Mouse (Mus musculus) gastrocnemius, postnatal 4 days (tissue): ENCODE measurements around the gene Tspan9. TPM values are rescaled to one million over a fixed set of nuclear protein-coding genes. Genes with fewer than 3 reads are reported as not detected.

Source experiments
- DNase-seq, 2 experiments: peaks; one replicate each; pipeline ENCODE4 v3.0.0; 2021 to 2022; ENCODE audit warnings: low spot score in 2 of 2, mixed read lengths in 2 of 2
- total RNA-seq, 2 experiments: library from RNA; stranded (reverse); gene quantifications; 2 replicates each; pipeline ENCODE4 v1.2.3; 2021

Gene Tspan9
- total RNA-seq, 2 experiments from 2014 or later = 151 to 194 TPM

GRCm38 (mm10) chr6:128134196-128134924 lies 9.0 kb downstream of the Tspan9 start:
- no peak for DNase-seq

DNA sequence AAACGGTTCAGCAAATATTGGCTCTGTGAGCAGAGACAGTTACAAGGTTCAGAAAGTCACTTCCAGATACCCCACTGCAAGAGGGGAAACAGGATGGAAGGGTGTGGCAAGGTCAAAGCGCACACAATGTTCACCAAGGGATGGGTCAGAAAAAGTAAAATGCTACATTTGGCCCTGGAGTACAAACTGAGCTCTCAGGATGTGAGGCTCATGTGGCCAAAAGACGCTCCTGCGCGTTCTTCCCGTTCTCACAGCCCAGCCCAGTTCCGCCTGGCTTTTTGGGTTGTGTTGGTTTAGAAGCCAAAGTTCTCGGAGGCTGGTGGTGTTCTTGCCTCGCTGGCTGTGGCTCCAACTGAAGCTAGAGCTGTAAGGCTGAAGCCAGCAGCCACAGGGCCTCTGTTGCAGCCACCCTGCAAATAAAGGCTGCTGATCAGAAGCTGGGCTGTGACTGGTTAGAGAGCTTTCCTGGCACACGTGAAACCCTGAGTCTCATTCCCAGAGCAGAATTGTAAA lies 9.7 kb downstream of the Tspan9 start:
- DNase-seq = no peak

DNA sequence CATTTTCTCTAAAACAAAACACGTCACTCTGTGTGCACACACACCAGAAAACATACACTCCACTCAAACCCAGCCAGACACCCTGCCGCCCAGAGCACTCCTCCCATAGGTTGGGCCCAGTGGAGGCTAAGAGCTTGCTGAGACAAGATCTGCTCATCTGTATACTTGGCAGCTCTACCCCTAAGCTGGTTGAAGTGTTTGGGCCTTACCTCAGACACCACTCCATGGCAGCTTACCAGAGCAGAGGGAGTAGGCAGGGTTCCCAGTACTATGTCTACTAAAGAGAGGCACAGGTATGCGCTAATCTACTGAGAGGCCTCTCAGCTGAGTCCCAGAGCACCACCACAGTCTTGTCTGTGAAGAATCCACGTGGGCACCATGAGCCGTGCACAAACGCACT lies 10.8 kb downstream of the Tspan9 start:
- no peak for DNase-seq

- no peak for DNase-seq
Measured at GRCm38 (mm10) chr6:128131390-128131789, 12.0 kb downstream of the Tspan9 start.

DNA sequence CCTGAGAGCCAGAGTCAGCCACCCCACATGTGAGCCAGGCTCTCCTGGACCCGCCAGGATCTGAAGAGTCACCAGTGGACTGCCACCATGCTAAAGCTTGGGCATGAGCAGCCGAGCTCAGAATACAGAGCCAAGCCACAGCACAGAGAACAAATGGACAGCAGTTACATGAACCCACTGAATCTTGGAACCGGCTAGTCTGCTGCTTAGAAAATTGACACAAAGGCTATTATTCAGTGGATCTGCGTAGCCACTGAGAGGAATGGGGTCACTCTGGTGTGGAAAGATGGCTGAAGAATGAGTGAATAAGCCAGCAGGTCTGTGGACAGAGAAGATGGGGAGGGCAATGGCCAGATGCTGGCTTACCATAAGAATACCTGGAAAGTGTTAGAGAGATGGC lies 12.7 kb downstream of the Tspan9 start:
- no peak for DNase-seq

DNA sequence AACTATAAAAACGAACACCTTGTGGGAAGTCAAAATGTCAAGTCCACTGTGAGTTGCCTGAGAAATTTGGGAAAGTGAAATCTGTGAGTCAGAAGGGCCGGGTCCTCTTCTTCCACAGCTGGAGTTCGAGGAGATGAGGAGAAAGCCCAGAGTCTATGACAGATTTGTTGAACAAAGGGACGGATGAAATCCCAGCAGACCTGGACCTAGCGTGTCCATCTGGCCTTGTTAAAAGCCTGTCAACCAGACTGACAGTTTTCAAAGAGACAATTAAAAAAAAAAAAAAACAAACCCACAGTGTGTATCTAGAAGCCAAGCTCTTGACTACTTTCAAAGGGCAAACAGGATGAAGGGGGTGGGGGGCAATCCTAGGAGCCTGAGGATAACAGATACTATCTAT lies 14.0 kb downstream of the Tspan9 start:
- no peak for DNase-seq

- DNase-seq = no peak
Measured at GRCm38 (mm10) chr6:128127312-128127711, 16.1 kb downstream of the Tspan9 start.

DNA sequence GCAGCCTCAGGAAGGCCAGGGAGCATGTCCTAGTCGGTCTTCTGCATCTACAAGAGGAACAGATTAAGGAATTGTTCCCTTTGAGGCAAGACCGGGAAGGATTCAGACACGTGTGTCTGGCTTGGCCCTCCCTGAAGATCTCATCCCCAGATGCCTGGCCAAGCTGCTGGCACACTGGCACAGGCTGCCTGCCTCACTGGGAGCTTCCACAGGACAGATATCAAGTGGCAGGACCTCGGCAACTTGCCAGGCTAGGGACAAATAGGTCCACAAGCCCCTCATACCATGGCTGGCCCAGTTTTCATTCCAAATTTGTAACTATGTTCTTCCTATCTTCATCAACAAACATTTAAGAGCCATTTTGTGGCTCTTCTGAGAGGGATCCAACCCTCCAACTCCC lies 16.5 kb downstream of the Tspan9 start:
- DNase-seq = no peak

DNA sequence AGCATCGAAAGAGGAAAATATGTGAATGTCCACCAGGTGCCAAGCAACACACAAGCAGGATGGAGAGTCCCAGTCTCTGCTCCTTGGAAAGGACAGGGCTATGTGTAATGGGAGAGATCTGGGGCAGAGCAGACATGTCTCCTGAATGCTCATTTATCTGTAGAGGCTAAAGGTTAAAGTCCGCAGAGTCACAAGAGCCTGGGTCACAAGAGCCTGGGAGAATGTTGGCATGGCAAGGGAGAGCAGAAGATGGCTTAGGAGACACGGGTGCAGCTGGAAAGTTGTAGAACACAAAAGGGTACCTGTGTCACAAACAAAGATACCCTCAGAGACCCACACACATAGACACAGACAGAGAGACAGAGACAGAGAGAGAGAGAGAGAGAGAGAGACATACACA lies 17.9 kb downstream of the Tspan9 start:
- DNase-seq = no peak

GRCm38 (mm10) chr6:128124222-128124971 lies 19.0 kb downstream of the Tspan9 start:
- no peak for DNase-seq

- no peak for DNase-seq
Measured at GRCm38 (mm10) chr6:128122127-128122526, 21.3 kb downstream of the Tspan9 start.

DNA sequence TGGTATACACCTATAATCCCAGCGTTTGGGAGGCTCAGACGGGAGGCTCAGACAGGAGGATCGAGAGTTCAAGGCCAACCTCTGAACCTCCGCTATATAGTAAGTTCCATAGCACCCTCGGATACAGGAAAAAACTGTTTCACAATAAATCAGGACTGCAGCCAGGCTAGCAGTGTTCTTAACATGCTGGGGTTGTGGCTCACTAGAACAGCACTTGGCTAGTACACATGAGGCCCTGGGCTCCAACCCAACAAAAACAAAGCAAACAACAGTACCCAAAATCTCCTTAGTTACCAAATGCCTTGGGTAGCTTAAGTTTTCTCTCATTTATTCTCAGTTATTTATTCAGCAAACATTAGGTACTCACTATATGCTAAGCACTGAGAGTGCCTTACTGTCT lies 21.7 kb downstream of the Tspan9 start:
- DNase-seq = no peak

- DNase-seq = no peak
Measured at GRCm38 (mm10) chr6:128120806-128121205, 22.6 kb downstream of the Tspan9 start.

DNA sequence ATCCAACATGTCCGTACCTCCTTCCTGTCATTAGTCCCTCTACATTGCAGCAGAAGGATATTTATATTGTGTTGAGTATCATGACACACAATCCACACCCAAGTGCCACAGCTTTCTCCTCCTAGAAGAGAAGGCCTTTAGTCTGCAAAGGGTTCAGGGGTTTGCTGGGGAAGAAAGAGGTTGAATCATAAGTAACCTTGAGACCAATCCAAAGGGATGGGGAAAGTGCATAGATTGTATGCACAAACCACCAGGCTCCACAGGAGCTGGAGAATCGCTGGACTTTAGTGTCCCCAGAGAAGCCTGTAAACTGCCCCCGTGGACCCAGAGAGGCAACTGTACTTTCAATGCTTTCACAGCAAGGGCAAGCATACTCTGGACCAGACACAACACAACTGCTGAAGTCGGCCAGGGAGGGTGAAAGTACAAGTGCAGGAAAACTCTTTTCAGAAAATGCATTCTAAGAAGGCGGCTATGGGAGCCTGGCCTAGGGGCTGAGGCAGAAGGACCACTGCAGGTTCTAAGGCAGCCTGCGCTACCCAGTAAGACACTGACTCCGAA lies 24.6 kb downstream of the Tspan9 start:
- DNase-seq = no peak

DNA sequence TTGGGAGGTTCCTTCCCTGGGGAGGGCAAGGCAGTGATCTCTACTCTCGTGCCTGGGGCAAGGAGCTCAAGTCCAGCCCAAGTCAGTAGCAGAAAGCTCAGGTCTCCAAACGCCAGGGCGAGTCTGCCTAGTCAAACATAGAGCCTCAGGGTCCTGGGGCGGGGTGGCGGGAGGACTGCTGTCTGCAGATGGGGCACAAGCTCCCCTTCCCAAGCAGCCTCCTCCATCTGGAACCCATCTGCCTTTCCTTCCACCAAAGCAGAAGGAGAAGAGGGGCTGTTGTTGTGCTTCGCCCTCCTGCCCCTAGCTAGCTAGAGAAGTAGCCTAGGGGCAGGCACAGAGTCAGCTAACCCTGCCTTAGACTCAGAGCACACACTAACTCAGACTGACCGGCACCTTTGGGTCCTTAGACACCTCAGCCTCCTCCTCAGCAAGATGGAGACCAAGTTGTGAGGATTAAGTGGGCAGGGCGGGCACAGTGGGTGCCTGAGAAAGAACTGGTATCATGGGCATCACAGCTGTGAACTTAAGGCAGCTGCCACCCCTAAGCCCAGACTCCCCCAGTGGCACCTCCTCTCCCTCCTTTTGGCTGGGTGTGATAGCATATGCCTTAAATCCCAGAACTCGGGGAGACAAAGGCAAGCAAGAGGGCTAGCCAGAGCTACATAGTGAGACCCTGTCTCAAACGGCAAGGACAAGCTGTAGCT lies 26.4 kb downstream of the Tspan9 start:
- no peak for DNase-seq

- DNase-seq = no peak
Measured at GRCm38 (mm10) chr6:128116344-128116743, 27.1 kb downstream of the Tspan9 start.

DNA sequence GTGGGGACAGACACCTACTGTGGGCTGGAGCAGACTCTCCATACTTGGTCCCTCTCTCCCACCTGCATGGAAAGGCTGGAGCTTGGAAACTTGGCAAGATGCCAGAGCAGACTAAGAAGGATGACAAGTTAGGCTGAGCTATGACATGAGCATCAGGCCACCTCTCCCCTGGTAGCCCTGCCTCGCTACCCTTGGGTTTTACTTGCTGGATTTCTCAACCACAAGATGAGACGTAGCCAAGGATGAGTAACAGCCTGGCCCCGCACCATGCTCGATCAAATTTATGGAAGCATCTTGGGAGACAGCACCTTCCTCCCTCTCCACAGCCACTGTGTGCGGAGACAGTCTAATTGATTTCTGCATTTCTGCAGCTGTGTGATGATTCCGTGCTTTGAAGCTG lies 28.3 kb downstream of the Tspan9 start:
- DNase-seq = no peak

DNA sequence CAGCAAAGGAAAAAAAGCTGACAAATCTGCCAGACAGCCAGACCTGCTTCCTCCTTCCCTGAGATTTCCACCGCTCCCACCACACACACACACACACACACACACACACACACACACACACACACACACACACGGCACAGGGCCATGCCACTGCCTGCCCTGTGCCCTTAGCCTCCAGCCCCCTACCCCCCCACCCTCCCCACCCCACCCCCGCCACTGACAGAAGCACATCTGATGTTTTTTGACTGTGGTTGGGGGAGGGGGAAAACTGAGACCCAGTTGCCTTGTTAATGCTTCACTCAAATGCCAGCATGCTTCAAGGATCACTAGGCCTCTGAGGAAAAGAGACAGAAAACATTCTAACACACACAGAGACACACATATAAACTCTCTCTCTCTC lies 30.8 kb downstream of the Tspan9 start:
- DNase-seq = no peak

- no peak for DNase-seq
Measured at GRCm38 (mm10) chr6:128111784-128112183, 31.6 kb downstream of the Tspan9 start.

GRCm38 (mm10) chr6:128108324-128109035 lies 34.9 kb downstream of the Tspan9 start:
- DNase-seq = no peak

DNA sequence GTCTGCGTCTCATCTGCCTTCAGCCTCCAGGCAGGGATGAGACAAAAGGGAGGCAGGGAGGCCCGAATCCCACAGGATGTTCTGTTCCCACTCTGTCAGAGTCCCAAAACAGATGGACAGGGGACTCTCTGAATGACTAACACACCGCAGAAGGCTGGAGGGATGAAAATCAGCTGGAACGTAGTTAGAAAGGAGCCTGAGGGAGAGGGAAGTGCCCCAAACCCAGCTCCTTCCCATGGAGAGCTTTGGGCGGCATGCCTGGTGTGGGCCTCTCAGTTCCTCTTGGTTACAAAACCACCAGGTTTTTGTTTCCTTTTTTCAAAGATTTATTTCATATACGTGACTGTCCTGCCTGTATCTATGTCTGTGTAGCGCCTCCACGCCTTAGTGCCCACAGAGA lies 35.7 kb downstream of the Tspan9 start:
- DNase-seq = no peak
